Mouse (Mus musculus) C2C12 (cell line): ENCODE data around the gene Gdi2. TPM values are rescaled to one million over a fixed set of nuclear protein-coding genes. Genes with fewer than 3 reads are reported as not detected.

Source experiments
- H3K27me3 ChIP-seq: one replicate; pipeline ENCODE4 v1.6.1; 2011; ENCODE audit not compliant: control insufficient read depth, insufficient read depth, insufficient read length
- H3K36me3 ChIP-seq: one replicate; pipeline ENCODE4 v1.6.1; 2011; ENCODE audit not compliant: control insufficient read depth, insufficient read depth
- H3K4me3 ChIP-seq: one replicate; pipeline ENCODE4 v1.5.1; 2011; ENCODE audit warnings: mild to moderate bottlenecking, control low read depth; ENCODE audit not compliant: poor library complexity, insufficient read depth, severe bottlenecking
- H3K79me2 ChIP-seq: one replicate; pipeline ENCODE4 v1.6.1; 2011; ENCODE audit not compliant: control insufficient read depth, insufficient read depth
- H3K79me3 ChIP-seq: one replicate; pipeline ENCODE4 v1.6.1; 2011; ENCODE audit warnings: low read depth, control low read depth
- H3ac ChIP-seq: one replicate; pipeline ENCODE3; 2011; ENCODE audit warnings: low read depth; ENCODE audit not compliant: control insufficient read depth, insufficient read length
- CEBPB ChIP-seq: IDR thresholded peaks from one replicate; pipeline ENCODE4 v1.6.1; 2011; ENCODE audit warnings: low read depth, mild to moderate bottlenecking, control low read depth, moderate library complexity
- CTCF ChIP-seq: IDR thresholded peaks from one replicate; pipeline ENCODE4 v1.5.1; 2011; ENCODE audit not compliant: control insufficient read depth, insufficient read depth, insufficient read length
- FOSL1 ChIP-seq: IDR thresholded peaks from one replicate; pipeline ENCODE4 v1.8.0; 2011; ENCODE audit warnings: mild to moderate bottlenecking, low read length; ENCODE audit not compliant: poor library complexity, insufficient read depth, severe bottlenecking
- MAX ChIP-seq: IDR thresholded peaks from one replicate; pipeline ENCODE4 v1.6.1; 2011; ENCODE audit warnings: mild to moderate bottlenecking, control low read depth
- MYOD1 ChIP-seq: IDR thresholded peaks from one replicate; pipeline ENCODE4 v1.6.1; 2011; ENCODE audit warnings: low read depth; ENCODE audit not compliant: control insufficient read depth, insufficient read length
- MYOG ChIP-seq: IDR thresholded peaks from one replicate; pipeline ENCODE4 v1.6.1; 2011; ENCODE audit not compliant: control insufficient read depth, insufficient read length; ENCODE audit errors: extremely low read depth
- USF1 ChIP-seq: IDR thresholded peaks from one replicate; pipeline ENCODE4 v1.6.1; 2011; ENCODE audit warnings: low read depth, mild to moderate bottlenecking, control low read depth, moderate library complexity
- polyA plus RNA-seq: library from polyadenylated mRNA; unstranded; fragments of >200 nt; fragmentation: generic; extraction: Trizol; gene quantifications from one replicate; pipeline ENCODE4 v1.2.1, GENCODE M21; 2012; ENCODE audit warnings: missing spikeins

Gene Gdi2
- polyA plus RNA-seq, 1 experiment: 283 TPM

- Histone ChIP-seq H3K79me2 (no peaks in the 10 kb centered on the region), H3ac (no peak overlapping the region), H3K4me3 (no peak overlapping the region), H3K36me3 (peaks cover 65% of the 10 kb centered on the region), H3K27me3 (no peaks in the 10 kb centered on the region), H3K79me3 (no peaks in the 10 kb centered on the region)
- no peak for TF ChIP-seq CEBPB
- no peak for TF ChIP-seq MYOG
- no peak for TF ChIP-seq FOSL1
- TF ChIP-seq MAX: no peak
- TF ChIP-seq MYOD1: no peak
- no peak for TF ChIP-seq CTCF
- TF ChIP-seq USF1: no peak
Observed at GRCm38 (mm10) chr13:3590789-3591188, 52.9 kb downstream of the Gdi2 start.

- no peaks in the 10 kb centered on the region for H3K79me2 ChIP-seq
- no peak overlapping the region for H3ac ChIP-seq
- no peaks in the 10 kb centered on the region for H3K79me3 ChIP-seq
- TF ChIP-seq MAX: no peak
- TF ChIP-seq CTCF: no peak
- no peak for TF ChIP-seq USF1
- no peak for TF ChIP-seq CEBPB
- TF ChIP-seq FOSL1: no peak
- TF ChIP-seq MYOG: no peak
- no peak for TF ChIP-seq MYOD1
- no peak overlapping the region for H3K4me3 ChIP-seq
- no peaks in the 10 kb centered on the region for H3K27me3 ChIP-seq
- H3K36me3 ChIP-seq: peaks cover 73% of the 10 kb centered on the region
Observed at GRCm38 (mm10) chr13:3594311-3594710, 56.4 kb downstream of the Gdi2 start.

- no peak overlapping the region for H3K4me3 ChIP-seq
- no peak overlapping the region for H3ac ChIP-seq
- H3K36me3 ChIP-seq: peaks cover 68% of the 10 kb centered on the region
- no peaks in the 10 kb centered on the region for H3K79me3 ChIP-seq
- TF ChIP-seq USF1 (no peak), CTCF (no peak), FOSL1 (no peak), MYOD1 (no peak), CEBPB (no peak), MAX (no peak), MYOG (no peak)
- no peaks in the 10 kb centered on the region for H3K27me3 ChIP-seq
- H3K79me2 ChIP-seq: peaks cover 10% of the 10 kb centered on the region
Observed at GRCm38 (mm10) chr13:3596232-3596631, 58.4 kb downstream of the Gdi2 start.

DNA sequence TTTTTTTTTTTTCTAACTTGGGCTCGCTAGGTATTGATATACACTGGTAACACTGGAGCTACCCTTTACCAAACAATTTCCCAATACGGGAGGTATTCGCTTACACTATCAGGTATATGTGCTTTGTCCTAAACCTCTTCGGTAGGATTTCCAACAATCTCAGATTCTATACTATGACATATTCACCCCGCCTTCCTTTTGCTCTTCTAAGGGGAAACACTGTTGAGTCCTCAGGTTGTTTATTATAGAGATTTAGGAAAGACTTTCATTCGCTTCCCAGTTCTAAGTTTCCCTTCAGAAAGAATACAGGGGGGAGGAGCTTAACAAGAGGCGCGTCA lies 71.9 kb downstream of the Gdi2 start:
- Histone ChIP-seq H3K79me3 (peaks cover 53% of the 10 kb centered on the region), H3K36me3 (no peaks in the 10 kb centered on the region), H3K4me3 (peak overlapping the region; percentile 92), H3ac (peak overlapping the region; percentile 88), H3K79me2 (peaks cover 61% of the 10 kb centered on the region), H3K27me3 (no peaks in the 10 kb centered on the region)
- TF ChIP-seq MAX: no peak
- no peak for TF ChIP-seq USF1
- no peak for TF ChIP-seq MYOD1
- TF ChIP-seq MYOG: no peak
- no peak for TF ChIP-seq CEBPB
- no peak for TF ChIP-seq CTCF

- no peaks in the 10 kb centered on the region for H3K27me3 ChIP-seq
- TF ChIP-seq MAX (no peak), FOSL1 (no peak), USF1 (no peak), MYOD1 (no peak), MYOG (no peak), CEBPB (no peak), CTCF (no peak)
Observed at GRCm38 (mm10) chr13:3610118-3610794, 72.4 kb downstream of the Gdi2 start.

DNA sequence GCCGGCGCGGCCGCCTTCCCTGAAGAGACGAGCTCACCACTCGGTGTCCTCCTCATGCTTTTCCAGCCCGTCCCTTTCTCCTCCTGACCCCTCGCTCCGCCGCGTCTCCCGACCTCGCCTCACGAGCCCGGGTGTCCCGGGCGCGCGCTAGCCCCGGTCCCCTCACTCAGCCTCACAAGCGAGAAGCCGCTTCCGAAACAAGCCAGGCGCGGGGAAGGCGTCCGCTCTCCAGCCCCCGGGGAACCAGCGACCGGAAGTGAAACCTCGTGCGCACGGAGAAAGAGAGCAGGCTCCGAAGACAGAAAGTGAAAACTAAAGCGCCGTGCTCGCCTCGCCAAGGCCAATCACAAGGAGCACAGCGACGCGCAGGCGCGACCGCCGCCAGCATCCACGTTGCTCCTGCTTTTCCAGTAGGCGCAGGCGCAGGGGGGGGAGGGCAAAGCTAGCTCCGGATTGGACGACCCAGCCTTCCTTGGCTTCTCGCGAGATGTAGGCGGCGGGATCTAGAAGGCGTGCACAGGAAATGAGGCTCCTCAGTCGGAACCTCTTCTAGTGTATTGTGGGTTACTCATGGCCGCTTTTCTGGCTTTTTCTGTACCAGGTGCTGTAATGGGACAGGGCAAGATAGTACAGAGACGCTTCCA lies 73.1 kb downstream of the Gdi2 start, which contains the start of gene Fam208b:
Gene Fam208b (minus strand): TSS at position 314 of the 644 bp plus-strand sequence.
- Histone ChIP-seq H3K36me3 (no peaks in the 10 kb centered on the region), H3K27me3 (no peaks in the 10 kb centered on the region), H3K79me3 (peaks cover 44% of the 10 kb centered on the region), H3K79me2 (peaks cover 50% of the 10 kb centered on the region), H3ac (peak within 1 kb of the TSS; percentile 88), H3K4me3 (peak within 1 kb of the TSS; percentile 92)
- peak; percentile 96 for TF ChIP-seq MAX
- no peak for TF ChIP-seq FOSL1

More at GRCm38 (mm10) chr13:3610118-3610794, 72.4 kb downstream of the Gdi2 start:
- Histone ChIP-seq H3K79me3 (peaks cover 51% of the 10 kb centered on the region), H3K4me3 (peak overlapping the region; percentile 92), H3K36me3 (no peaks in the 10 kb centered on the region), H3ac (peak overlapping the region; percentile 88), H3K79me2 (peaks cover 56% of the 10 kb centered on the region)

Other genes with a start within 250 kb of the Gdi2 start
- gene Fam208b, start 73.0 kb downstream of the Gdi2 start, polyA plus RNA-seq: 3.7 TPM
- gene Asb13, start 96.0 kb downstream of the Gdi2 start, polyA plus RNA-seq: 1.8 TPM